Mouse (Mus musculus): ENCODE data around the gene Il11.
A peak's percentile ranks its signal among the peaks of the same experiment; 100 is the strongest.

DNA sequence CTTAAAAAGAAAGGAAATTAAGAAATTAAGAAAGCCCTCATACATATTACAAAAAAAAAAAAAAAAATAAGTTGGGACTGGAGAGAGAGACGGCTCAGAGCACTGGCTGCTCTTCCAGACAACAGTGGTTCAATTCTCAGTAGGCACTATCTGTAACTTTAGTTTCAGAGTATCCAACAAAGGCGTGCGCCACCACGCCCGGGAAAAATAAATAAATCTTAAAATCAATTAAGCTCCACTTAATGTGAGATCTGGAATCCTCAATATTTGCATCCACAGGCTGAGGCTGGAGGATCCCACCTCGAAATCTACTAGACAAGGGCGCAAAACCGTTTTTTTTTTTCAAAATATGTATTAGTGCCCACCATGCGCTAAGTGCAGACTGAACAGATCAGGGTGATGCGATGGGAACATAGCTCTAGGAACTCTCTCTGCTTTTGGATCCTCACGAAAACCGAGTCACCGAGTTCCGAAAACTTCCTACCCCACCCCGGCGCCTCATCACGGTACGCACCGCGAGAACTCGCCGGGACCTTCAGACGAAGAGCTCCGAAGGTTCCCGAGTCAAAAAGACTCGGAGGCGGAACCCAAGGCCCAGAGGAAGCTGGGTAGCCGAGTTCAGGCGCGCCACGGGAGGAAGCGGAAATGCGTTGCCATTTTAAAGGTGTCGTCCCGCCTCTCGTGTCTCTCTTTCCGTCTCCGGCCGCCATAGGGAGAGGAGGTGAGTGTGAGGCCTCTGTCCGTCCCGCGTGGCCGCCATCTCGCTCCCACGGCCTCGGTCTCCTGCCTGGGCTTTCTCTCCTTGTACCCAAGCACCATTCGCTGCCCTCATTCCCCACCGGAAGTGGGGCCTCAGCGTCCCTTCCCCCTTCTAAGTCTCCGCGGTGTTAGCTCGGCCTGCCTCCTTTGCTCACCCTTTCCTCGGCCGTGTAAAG, 9.9 kb upstream of the Il11 start, which contains the start of gene Rpl28:
- TF ChIP-seq CTCF (IDR thresholded peaks at IDR 0.05; ENCODE audit: borderline replicate concordance, insufficient read depth, low read length) (no peak), POLR2A (IDR thresholded peaks at IDR 0.05; ENCODE audit: low read depth, low read length) (peak; percentile 88)

Data from embryonic fibroblast, embryonic 13.5 days (primary cell).